Mouse (Mus musculus) embryonic facial prominence, embryonic 11.5 days (tissue): ENCODE measurements around the gene Crtc1. TPM values are rescaled to one million over a fixed set of nuclear protein-coding genes. Genes with fewer than 3 reads are reported as not detected.

Experiments used
- ATAC-seq: fragments of 200-750 bp; cut with Nextera tagmentation; replicated peaks from 2 replicates; pipeline ENCODE4 v1.8.0; 2017; ENCODE audit warnings: low read depth; ENCODE audit not compliant: insufficient number of reproducible peaks, low FRiP score, low TSS enrichment
- DNase-seq: peaks from one replicate; pipeline ENCODE4 v3.0.0-alpha.2; 2015; ENCODE audit warnings: low spot score
- H3K27ac ChIP-seq: fragments of 300-500 bp; sonication (generic); replicated peaks from 2 replicates; pipeline ENCODE4 v1.5.1; 2014; ENCODE audit warnings: mild to moderate bottlenecking, low read depth, low read length, control low read depth
- H3K27me3 ChIP-seq: fragments of 300-500 bp; sonication (generic); 2 replicates; pipeline ENCODE4 v1.6.1; 2014; ENCODE audit warnings: mild to moderate bottlenecking, low read length, moderate library complexity, mixed read lengths; ENCODE audit not compliant: control insufficient read depth, insufficient read depth
- H3K36me3 ChIP-seq: fragments of 300-500 bp; sonication (generic); replicated peaks from 2 replicates; pipeline ENCODE4 v1.6.1; 2014; ENCODE audit warnings: low read depth, mild to moderate bottlenecking, low read length, moderate library complexity, mixed read lengths; ENCODE audit not compliant: control insufficient read depth, insufficient read depth
- H3K4me1 ChIP-seq: fragments of 300-500 bp; sonication (generic); 2 replicates; pipeline ENCODE4 v1.6.1; 2014; ENCODE audit warnings: low read length, mixed read lengths; ENCODE audit not compliant: control insufficient read depth, insufficient read depth
- H3K4me2 ChIP-seq: fragments of 300-500 bp; sonication (generic); 2 replicates; pipeline ENCODE4 v1.6.1; 2014; ENCODE audit warnings: low read depth, mild to moderate bottlenecking, control low read depth, low read length, moderate library complexity
- H3K4me3 ChIP-seq: fragments of 300-500 bp; sonication (generic); 2 replicates; pipeline ENCODE4 v1.5.1; 2014; ENCODE audit warnings: low read depth, low read length, control low read depth
- H3K9ac ChIP-seq: fragments of 300-500 bp; sonication (generic); replicated peaks from 2 replicates; pipeline ENCODE4 v1.6.1; 2014; ENCODE audit warnings: mild to moderate bottlenecking, control low read depth, low read length
- H3K9me3 ChIP-seq: fragments of 300-500 bp; sonication (generic); replicated peaks from 2 replicates; pipeline ENCODE4 v1.6.1; 2016; ENCODE audit warnings: mild to moderate bottlenecking, low read length, inconsistent platforms, mixed read lengths; ENCODE audit not compliant: control insufficient read depth
- WGBS: fragments of 180-500 bp; shearing (Covaris S2); extraction: QIAGEN DNeasy Blood & Tissue Kit; methylation state at CpG from one replicate; pipeline ENCODE4 v1.1.7; 2014; 5-methylcytosine and 5-hydroxymethylcytosine counted together
- polyA plus RNA-seq: library from polyadenylated mRNA; unstranded; fragments of >200 nt; fragmentation: Nextera tagmentation; extraction: Ambion mirVana; gene quantifications from 2 replicates; pipeline ENCODE4 v1.2.1, GENCODE M21; 2014

Gene Crtc1
- polyA plus RNA-seq, 1 experiment from 2014 or later = 10.2 TPM

DNA sequence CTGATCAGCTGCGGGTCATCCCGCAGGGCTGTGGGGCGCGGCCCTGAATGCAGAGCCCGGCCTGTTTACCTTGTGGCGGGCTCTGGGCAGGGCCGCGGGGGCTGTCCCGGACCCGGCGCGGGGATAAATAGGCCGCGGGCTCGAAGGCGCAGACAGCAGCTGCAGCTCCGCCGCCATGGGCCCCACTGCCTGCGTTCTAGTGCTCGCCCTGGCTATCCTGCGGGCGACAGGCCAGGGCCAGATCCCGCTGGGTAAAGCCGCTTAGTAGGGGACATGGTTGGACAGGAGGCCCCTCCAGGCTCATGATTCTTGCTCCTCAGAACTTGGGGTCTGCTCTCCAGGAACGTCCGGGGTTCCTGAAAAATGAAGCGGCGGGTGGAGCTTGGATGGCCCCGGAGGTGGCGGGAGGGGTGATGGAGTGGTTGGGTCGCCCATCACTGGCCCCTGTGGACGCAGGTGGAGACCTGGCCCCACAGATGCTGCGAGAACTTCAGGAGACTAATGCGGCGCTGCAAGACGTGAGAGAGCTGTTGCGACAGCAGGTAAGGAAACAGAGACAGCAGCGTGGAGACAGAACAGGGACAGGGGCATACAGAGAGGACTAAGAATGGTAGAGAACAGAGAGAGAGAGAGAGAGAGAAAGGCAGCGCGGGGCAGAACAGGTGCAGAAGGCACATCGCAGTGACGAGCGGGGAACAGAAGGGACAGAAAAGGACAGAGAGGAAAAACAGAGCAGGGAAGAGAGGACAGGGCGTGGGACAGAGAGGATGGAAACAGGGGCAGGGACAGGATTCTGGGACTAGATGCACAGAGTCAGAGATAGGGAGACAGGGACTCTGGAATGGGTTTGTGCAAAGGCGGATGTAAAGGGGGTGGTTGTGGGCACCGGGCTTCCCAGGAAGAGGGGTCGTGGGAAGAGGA is 65.7 kb downstream of the Crtc1 start, which contains the start of gene Comp:
TSS of gene Comp (plus strand) at position 162 of the 921 bp plus-strand sequence.
- H3K4me2 ChIP-seq = peak within 1 kb of the TSS; percentile 47
- H3K27me3 ChIP-seq = peaks cover 60% of the 10 kb centered on the region
- H3K9ac ChIP-seq = no peak within 1 kb of the TSS; the same call in 1 of the 2 replicates
- peaks cover 6% of the 10 kb centered on the region for H3K4me1 ChIP-seq
- 3% methylated on average over 47 of the region's 47 CpGs for WGBS
- no peak within 1 kb of the TSS for H3K27ac ChIP-seq
- DNase-seq (no peak), ATAC-seq (no peak; the same call in 1 of the 2 replicates)
- H3K4me3 ChIP-seq = peak within 1 kb of the TSS; percentile 30
- H3K36me3 ChIP-seq = no peaks in the 10 kb centered on the region
- no peaks in the 10 kb centered on the region for H3K9me3 ChIP-seq

DNA sequence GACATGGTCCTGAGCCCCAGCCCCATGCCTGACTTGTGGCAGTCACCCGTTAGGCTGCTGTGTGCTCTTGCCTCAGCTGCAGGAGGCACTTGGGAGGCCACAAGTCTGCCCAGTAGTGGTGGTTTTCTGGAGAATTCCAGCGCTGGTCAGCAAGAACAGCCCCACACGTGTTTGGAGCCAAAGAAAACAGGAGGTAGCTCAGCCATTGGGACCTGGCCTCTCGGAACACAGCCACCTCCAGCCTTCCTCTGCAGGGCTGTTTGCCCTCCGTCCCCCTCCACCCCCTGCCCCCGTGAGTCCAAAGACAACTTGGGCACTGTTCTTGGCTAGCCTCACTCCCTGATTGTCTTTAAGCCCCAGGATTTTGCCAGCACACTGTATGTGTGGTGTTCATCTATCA is 67.4 kb downstream of the Crtc1 start:
- DNase-seq (no peak), ATAC-seq (no peak)

DNA sequence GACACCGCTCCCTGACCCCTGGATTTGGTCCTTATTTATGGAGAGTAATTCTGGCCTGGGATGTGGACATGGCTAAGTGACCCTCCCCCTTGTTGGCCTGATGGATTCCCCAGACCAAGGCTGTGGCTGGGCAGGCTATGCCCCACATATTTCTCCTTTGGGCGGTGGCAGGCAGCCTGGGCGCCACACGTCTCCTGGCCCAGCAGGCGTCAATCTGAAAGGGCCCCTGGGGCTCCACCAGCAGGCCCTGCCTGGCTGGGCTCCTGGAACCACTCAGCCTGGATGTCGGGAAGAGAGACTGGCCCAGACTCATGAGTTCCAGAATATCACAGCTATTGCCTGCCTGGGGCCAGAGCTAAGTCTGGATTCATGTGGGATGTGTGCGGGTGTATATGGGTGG is 68.9 kb downstream of the Crtc1 start:
- H3K4me1 ChIP-seq = peaks cover 6% of the 10 kb centered on the region
- H3K4me2 ChIP-seq = no peak overlapping the region
- no peaks in the 10 kb centered on the region for H3K36me3 ChIP-seq
- H3K9me3 ChIP-seq = no peaks in the 10 kb centered on the region
- ATAC-seq (no peak), DNase-seq (no peak)
- WGBS = 74% methylated on average over 7 of the region's 7 CpGs
- no peak overlapping the region for H3K27ac ChIP-seq
- H3K9ac ChIP-seq = no peak overlapping the region
- H3K4me3 ChIP-seq = no peak overlapping the region
- H3K27me3 ChIP-seq = peaks cover 38% of the 10 kb centered on the region

More for the DNA sequence above, 67.4 kb downstream of the Crtc1 start:
- no peak overlapping the region for H3K9ac ChIP-seq
- no peaks in the 10 kb centered on the region for H3K36me3 ChIP-seq
- 32% methylated on average over 6 of the region's 6 CpGs for WGBS
- peaks cover 6% of the 10 kb centered on the region for H3K4me1 ChIP-seq
- no peak overlapping the region for H3K4me3 ChIP-seq
- peaks cover 53% of the 10 kb centered on the region for H3K27me3 ChIP-seq
- H3K27ac ChIP-seq = no peak overlapping the region
- no peaks in the 10 kb centered on the region for H3K9me3 ChIP-seq
- no peak overlapping the region for H3K4me2 ChIP-seq

DNA sequence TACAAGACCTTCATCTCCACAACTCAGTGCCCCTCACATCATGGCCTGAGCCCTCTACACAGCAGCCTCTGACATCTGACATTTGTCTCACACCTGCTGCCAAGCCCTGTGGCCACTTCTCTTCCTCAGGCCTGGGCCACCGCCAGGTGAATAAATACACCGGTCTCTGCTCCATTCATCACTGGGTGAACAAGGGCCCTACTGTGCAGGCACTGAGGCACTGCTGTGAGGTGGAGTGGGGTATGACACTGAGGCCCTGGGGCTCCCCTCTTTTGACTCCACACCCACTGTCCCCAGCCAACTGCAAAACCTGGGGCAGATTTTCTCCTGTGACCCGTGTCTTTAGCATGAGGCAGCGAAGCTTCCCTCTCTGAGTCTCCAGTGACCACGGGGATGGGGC is 72.8 kb downstream of the Crtc1 start:
- no peak overlapping the region for H3K9ac ChIP-seq
- H3K9me3 ChIP-seq = no peaks in the 10 kb centered on the region
- DNase-seq (no peak), ATAC-seq (no peak)
- H3K36me3 ChIP-seq = no peaks in the 10 kb centered on the region
- no peaks in the 10 kb centered on the region; the same call in 1 of the 2 replicates for H3K4me1 ChIP-seq
- H3K4me2 ChIP-seq = no peak overlapping the region
- H3K4me3 ChIP-seq = no peak overlapping the region
- WGBS = 58% methylated on average over 5 of the region's 5 CpGs
- H3K27me3 ChIP-seq = 0 out of 2 replicates have a peak, but pooled peaks cover under 1% of the 10 kb centered on the region
- no peak overlapping the region for H3K27ac ChIP-seq

DNA sequence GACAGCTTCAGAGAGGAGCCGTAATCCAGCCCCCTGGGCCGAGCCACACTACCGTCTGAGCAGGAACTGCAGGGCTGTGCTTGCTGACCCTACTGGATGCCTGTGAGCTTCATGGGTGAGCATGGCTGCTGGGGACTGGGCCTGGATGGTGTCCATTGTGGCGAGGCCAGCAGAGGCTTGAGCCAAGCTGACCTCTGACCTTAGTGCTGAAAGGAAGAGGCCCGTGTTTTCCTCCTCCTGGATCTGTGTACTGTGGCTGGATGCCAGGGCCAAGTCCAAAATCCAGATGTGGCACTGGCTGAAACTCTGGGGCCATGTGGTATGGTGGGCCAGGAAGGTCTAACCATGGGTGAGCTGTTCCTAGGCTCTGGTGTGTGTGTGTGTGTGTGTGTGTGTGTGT is 75.3 kb downstream of the Crtc1 start:
- no peaks in the 10 kb centered on the region for H3K27me3 ChIP-seq
- H3K36me3 ChIP-seq = no peaks in the 10 kb centered on the region
- DNase-seq (no peak), ATAC-seq (no peak; the same call in 1 of the 2 replicates)
- WGBS = 24% methylated on average over 5 of the region's 5 CpGs
- H3K9ac ChIP-seq = no peak overlapping the region
- no peaks in the 10 kb centered on the region; the same call in 1 of the 2 replicates for H3K4me1 ChIP-seq
- no peak overlapping the region for H3K4me2 ChIP-seq
- no peak overlapping the region for H3K4me3 ChIP-seq
- H3K9me3 ChIP-seq = no peaks in the 10 kb centered on the region
- H3K27ac ChIP-seq = no peak overlapping the region

DNA sequence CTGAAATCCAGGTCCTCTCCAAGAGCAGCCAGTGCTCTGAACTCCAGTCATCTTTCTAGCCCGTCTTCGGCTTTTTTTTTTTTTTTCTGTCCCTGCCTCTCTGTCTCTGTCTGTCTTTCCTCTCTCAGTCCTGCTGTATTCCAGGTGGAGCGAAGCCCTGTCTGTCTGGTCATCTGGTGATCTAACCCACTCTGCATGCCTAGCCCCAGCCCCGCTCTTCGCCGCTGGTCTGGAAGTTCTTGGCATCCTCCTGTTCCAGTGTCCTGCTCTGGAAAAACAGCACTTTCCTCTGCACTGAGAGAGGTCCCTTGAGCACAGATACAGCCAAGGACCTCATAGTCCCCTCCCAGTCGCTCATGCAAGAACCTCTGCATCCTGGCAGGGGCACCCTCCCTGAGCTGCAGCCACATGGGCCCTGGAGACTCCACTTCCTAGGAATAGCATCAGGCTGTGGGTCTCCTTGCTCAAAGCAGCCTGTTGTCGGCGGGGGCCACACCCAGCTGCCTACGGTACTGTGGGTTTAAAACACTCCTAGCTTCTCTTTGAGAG is 77.8 kb downstream of the Crtc1 start:
- H3K27me3 ChIP-seq = no peaks in the 10 kb centered on the region
- no peak for DNase-seq
- no peak overlapping the region for H3K4me2 ChIP-seq
- H3K27ac ChIP-seq = no peak overlapping the region
- no peak for ATAC-seq
- 81% methylated on average over 10 of the region's 10 CpGs for WGBS
- no peaks in the 10 kb centered on the region for H3K9me3 ChIP-seq
- no peaks in the 10 kb centered on the region for H3K36me3 ChIP-seq
- H3K9ac ChIP-seq = no peak overlapping the region
- H3K4me3 ChIP-seq = no peak overlapping the region
- H3K4me1 ChIP-seq = no peaks in the 10 kb centered on the region; the same call in 1 of the 2 replicates

DNA sequence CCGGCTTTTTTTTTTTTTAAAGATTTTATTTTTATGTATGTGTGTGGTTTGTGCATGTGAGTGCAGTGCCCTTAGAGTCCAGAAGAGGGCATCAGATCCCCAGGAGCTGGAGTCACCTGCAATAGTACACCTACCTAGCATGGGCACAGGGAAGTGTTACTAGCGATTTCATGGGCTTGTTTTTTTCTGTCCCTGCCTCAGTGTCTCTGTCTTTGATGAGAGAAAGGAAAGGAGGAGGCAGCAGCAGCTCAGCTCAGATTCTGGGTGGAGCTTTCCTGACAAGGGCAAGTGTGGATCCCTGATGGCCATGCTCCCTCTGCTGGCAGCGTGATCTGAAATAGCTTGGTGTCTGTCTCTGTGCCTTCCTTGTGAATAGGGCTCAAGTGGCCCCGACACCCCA is 78.6 kb downstream of the Crtc1 start:
- Histone ChIP-seq H3K27ac (no peak overlapping the region), H3K36me3 (no peaks in the 10 kb centered on the region), H3K27me3 (no peaks in the 10 kb centered on the region), H3K4me3 (no peak overlapping the region), H3K4me2 (no peak overlapping the region), H3K9me3 (no peaks in the 10 kb centered on the region), H3K4me1 (no peaks in the 10 kb centered on the region; the same call in 1 of the 2 replicates), H3K9ac (no peak overlapping the region)
- 56% methylated on average over 4 of the region's 4 CpGs for WGBS
- DNase-seq (peak; percentile 36), ATAC-seq (no peak)

DNA sequence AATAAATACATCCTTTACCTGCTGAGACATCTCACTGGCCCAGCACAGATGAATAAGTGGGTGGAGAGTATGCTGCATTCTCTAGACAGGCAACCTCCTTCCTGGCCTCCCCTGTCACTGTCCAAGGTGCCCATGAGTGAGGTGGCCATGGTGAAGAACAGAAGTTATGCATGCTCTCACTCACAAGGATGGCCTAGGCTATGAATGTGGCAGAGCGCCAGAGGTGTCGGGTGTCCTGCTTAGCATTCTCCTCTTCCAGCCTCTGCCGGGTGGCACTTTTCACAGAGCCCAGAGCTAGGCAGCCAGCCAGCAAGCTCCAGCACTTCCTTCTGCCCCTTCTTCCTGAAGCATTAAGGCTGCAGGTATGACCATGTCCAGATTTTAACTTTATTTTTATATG is 80.0 kb downstream of the Crtc1 start:
- WGBS = 48% methylated on average over 3 of the region's 3 CpGs
- no peak overlapping the region for H3K9ac ChIP-seq
- no peaks in the 10 kb centered on the region for H3K9me3 ChIP-seq
- DNase-seq = peak; percentile 22
- H3K27ac ChIP-seq = no peak overlapping the region
- no peak overlapping the region for H3K4me3 ChIP-seq
- H3K4me1 ChIP-seq = no peaks in the 10 kb centered on the region; the same call in 1 of the 2 replicates
- H3K36me3 ChIP-seq = no peaks in the 10 kb centered on the region
- ATAC-seq = no peak
- H3K27me3 ChIP-seq = no peaks in the 10 kb centered on the region
- no peak overlapping the region for H3K4me2 ChIP-seq
